Mouse (Mus musculus) cerebellum, adult 2 months (tissue): ENCODE results near the gene Xpr1.

Experiments
- CTCF ChIP-seq: fragments of 200-500 bp; IDR thresholded peaks from 2 replicates; pipeline ENCODE4 v1.5.1; 2011; ENCODE audit warnings: low read depth, mild to moderate bottlenecking, control low read depth, low read length, moderate library complexity, borderline replicate concordance; ENCODE audit not compliant: insufficient read depth
- POLR2A ChIP-seq: fragments of 200-500 bp; IDR thresholded peaks from 2 replicates; pipeline ENCODE4 v1.6.1; 2011; ENCODE audit warnings: low read length, control low read depth, borderline replicate concordance; ENCODE audit not compliant: insufficient read depth

DNA sequence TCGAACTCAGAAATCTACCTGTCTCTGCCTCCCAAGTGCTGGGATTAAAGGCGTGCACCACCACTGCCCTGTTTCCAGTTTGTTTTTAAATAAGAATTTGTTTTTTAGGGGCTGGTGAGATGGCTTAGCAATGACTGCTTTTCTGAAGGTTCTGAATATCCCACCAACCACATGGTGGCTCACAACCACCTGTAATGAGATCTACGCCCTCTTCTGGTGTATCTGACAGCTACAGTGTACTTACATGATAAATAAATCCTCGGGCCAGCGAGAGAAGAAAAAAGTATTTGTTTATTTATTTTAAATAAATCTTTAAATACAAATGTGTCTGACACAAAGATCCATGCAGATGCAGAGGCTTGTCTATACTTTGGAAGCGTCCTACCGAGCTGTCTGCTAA, 40.3 kb upstream of the Xpr1 start:
- TF ChIP-seq CTCF (no peak), POLR2A (no peak)
